Mouse (Mus musculus): ENCODE data around the gene Abhd11.
"Not testable (repeated sequence)": the region's sequence is repeated elsewhere in the genome, so short reads cannot be mapped to it uniquely, and the experiment has no call there.

The Abhd11 gene

GRCm38 (mm10) chr5:135024665-135025224 is 15.8 kb downstream of the Abhd11 start:
- no peak for DNase-seq

- peak; percentile 67 for DNase-seq
These were observed 16.9 kb downstream of the Abhd11 start for GRCm38 (mm10) chr5:135025899-135026298.

- peak; percentile 76 for DNase-seq
These were observed 20.3 kb downstream of the Abhd11 start for GRCm38 (mm10) chr5:135029007-135029854.

GRCm38 (mm10) chr5:135032581-135032980 is 23.6 kb downstream of the Abhd11 start:
- DNase-seq, result no peak

- no peak for DNase-seq
These were observed 25.6 kb downstream of the Abhd11 start for GRCm38 (mm10) chr5:135034593-135034992.

GRCm38 (mm10) chr5:135035608-135036359 is 26.8 kb downstream of the Abhd11 start:
- peak; percentile 60 for DNase-seq

- DNase-seq, result no peak
These were observed 29.0 kb downstream of the Abhd11 start for GRCm38 (mm10) chr5:135037946-135038345.

GRCm38 (mm10) chr5:135039541-135039940 is 30.6 kb downstream of the Abhd11 start:
- DNase-seq, result no peak

- peak; percentile 38 for DNase-seq
These were observed 31.1 kb downstream of the Abhd11 start for GRCm38 (mm10) chr5:135040059-135040458.

GRCm38 (mm10) chr5:135040777-135041176 is 31.8 kb downstream of the Abhd11 start:
- DNase-seq, result peak; percentile 43

GRCm38 (mm10) chr5:135042105-135042788 is 33.3 kb downstream of the Abhd11 start:
- DNase-seq, result no peak

- no peak for DNase-seq
These were observed 35.6 kb downstream of the Abhd11 start for GRCm38 (mm10) chr5:135044575-135044974.

- no peak for DNase-seq
These were observed 39.6 kb downstream of the Abhd11 start for GRCm38 (mm10) chr5:135048539-135048938.

GRCm38 (mm10) chr5:135049268-135049667 is 40.3 kb downstream of the Abhd11 start:
- not testable (repeated sequence) for DNase-seq

GRCm38 (mm10) chr5:135053356-135053755 is 44.4 kb downstream of the Abhd11 start:
- no peak for DNase-seq

Data from right cerebral cortex, postnatal 14 days (tissue).